11 mouse cellular contexts compared by ENCODE assay signal in the genomic region with DNA sequence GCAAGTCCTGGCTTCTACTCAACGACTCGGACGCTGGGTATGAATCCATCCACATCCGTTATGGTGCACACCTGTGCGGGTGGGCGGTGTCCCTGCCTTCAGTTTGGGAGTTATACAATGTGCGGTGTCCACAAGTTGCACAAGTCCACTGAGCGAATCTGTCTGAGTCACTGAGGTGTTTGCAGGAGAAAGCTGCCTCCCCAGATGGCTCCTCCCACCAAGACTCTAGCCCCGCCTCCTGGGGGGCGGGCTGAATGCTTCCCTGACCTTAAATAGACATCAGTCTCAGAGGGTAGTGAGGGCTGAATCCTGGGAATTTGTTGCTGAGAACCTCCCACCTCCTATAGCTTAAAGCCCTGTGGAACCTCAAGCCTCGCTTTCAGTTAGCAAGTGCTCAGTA. TPM values are rescaled to one million over a fixed set of nuclear protein-coding genes. Genes with fewer than 3 reads are reported as not detected.
DNase-seq lines count a peak whose midpoint lies in the region; ATAC-seq and TF ChIP-seq lines count a peak whose summit lies in the region.
"Had no signal": no experiment of that assay in that cellular context is flagged by ENCODE, and none has a peak within 500 bp of the region (broad histone marks: within the 10 kb centered on the region; RNA-seq: fewer than 3 reads in every experiment).

No protein-coding gene starts in this region.

- peak; percentile 43 to 53 for DNase-seq in lung, adult 18-20 months
- DNase-seq in lung, postnatal 14 days: no peak
- DNase-seq in liver, adult 2 months (ENCODE audit: extremely low read depth, low read depth, low spot score): peak; percentile 76
- peak; percentile 3 for DNase-seq in splenic B cell, adult 2 months (ENCODE audit: low read depth, low spot score)
- DNase-seq in spleen, adult 12 weeks (ENCODE audit: low spot score): no peak
- DNase-seq in heart, postnatal 10 days: no peak
- DNase-seq in left cerebral cortex, postnatal 4 days: no peak
- DNase-seq: spleen, adult 18-20 months had no signal

- peak overlapping the region; percentile 37; the same call in 1 of the 2 replicates for H3K27ac ChIP-seq in intestine, embryonic 15.5 days
- H3K27ac ChIP-seq in liver, adult 2 months (replicated peaks; ENCODE audit: insufficient read depth, low read depth, low read length): peak overlapping the region; percentile 66
- H3K27ac ChIP-seq: embryonic facial prominence, embryonic 13.5 days; hindbrain, embryonic 15.5 days had no signal

- no peak overlapping the region for H3K9ac ChIP-seq in intestine, embryonic 15.5 days
- H3K9ac ChIP-seq in liver, adult 2 months (ENCODE audit: low read depth, low read length): no peak overlapping the region
- H3K9ac ChIP-seq: embryonic facial prominence, embryonic 13.5 days; hindbrain, embryonic 15.5 days had no signal

- H3K27me3 ChIP-seq in intestine, embryonic 15.5 days (replicated peaks): no peaks in the 10 kb centered on the region
- H3K27me3 ChIP-seq in liver, adult 2 months (ENCODE audit: control insufficient read depth, insufficient read depth, low read length): no peaks in the 10 kb centered on the region
- no peaks in the 10 kb centered on the region for H3K27me3 ChIP-seq in splenic B cell, adult 2 months (ENCODE audit: control insufficient read depth, insufficient read depth, low read length, poor library complexity, severe bottlenecking)
- H3K27me3 ChIP-seq: embryonic facial prominence, embryonic 13.5 days; hindbrain, embryonic 15.5 days had no signal

- intact Hi-C loops in heart, postnatal 10 days (cut with DNase I): no loop called here
- intact Hi-C loops in left cerebral cortex, postnatal 4 days (cut with DNase I): no loop called here

- H3K36me3 ChIP-seq in intestine, embryonic 15.5 days: no peaks in the 10 kb centered on the region
- no peaks in the 10 kb centered on the region for H3K36me3 ChIP-seq in liver, adult 2 months (ENCODE audit: control insufficient read depth, insufficient read depth, low read length)
- no peaks in the 10 kb centered on the region for H3K36me3 ChIP-seq in splenic B cell, adult 2 months (ENCODE audit: control insufficient read depth, insufficient read depth, low read length, poor library complexity, severe bottlenecking)
- H3K36me3 ChIP-seq: embryonic facial prominence, embryonic 13.5 days; hindbrain, embryonic 15.5 days had no signal

- no peak overlapping the region for H3K4me3 ChIP-seq in intestine, embryonic 15.5 days (replicated peaks)
- peak overlapping the region; percentile 37 for H3K4me3 ChIP-seq in liver, adult 2 months (ENCODE audit: insufficient read depth, low read depth, low read length)
- H3K4me3 ChIP-seq: embryonic facial prominence, embryonic 13.5 days; hindbrain, embryonic 15.5 days had no signal

- no peaks in the 10 kb centered on the region for H3K9me3 ChIP-seq in intestine, embryonic 15.5 days
- H3K9me3 ChIP-seq: embryonic facial prominence, embryonic 13.5 days; hindbrain, embryonic 15.5 days had no signal

- TF ChIP-seq POLR2A in liver, adult 2 months (IDR thresholded peaks at IDR 0.05; ENCODE audit: extremely low read depth, insufficient read depth, low read length): no peak

- peak overlapping the region; percentile 34; the same call in 1 of the 2 replicates for H3K4me2 ChIP-seq in intestine, embryonic 15.5 days (replicated peaks)
- H3K4me2 ChIP-seq: embryonic facial prominence, embryonic 13.5 days; hindbrain, embryonic 15.5 days had no signal

- TF ChIP-seq CTCF in liver, adult 2 months (IDR thresholded peaks at IDR 0.05; ENCODE audit: low read depth, low read length): no peak

- WGBS in intestine, embryonic 15.5 days: 85% methylated on average over 11 of the region's 11 CpGs
- WGBS in liver, adult 2 months: 45% methylated on average over 11 of the region's 11 CpGs

- peaks cover 8% of the 10 kb centered on the region for H3K4me1 ChIP-seq in intestine, embryonic 15.5 days (replicated peaks)
- peaks cover 12% of the 10 kb centered on the region for H3K4me1 ChIP-seq in liver, adult 2 months (ENCODE audit: control insufficient read depth, insufficient read depth, low read length)
- H3K4me1 ChIP-seq: embryonic facial prominence, embryonic 13.5 days; hindbrain, embryonic 15.5 days had no signal

- peak; percentile 79 for ATAC-seq in intestine, embryonic 15.5 days

- no peaks in the 10 kb centered on the region for H3K79me2 ChIP-seq in liver, adult 2 months (ENCODE audit: control insufficient read depth, insufficient read depth, low read length)

RNA-seq across cellular contexts. Expression of a gene that starts 35.6 kb away (rescaled TPM):
- 474 and 475 TPM in 2 replicates for polyA plus RNA-seq in intestine, embryonic 15.5 days (2015; fragmentation: Nextera tagmentation; extraction: Ambion mirVana)
- 278 and 319 TPM in 2 replicates for total RNA-seq in liver, adult 2 months (2014; rRNA removed)
- 34.3 and 41.4 TPM in 2 replicates for polyA plus RNA-seq in liver, adult 2 months (2012; rRNA removed)
- total RNA-seq in heart, postnatal 10 days (2021): 100 to 1,000 TPM; 624 to 701 TPM
- 100 to 1,000 TPM; 697 to 735 TPM for total RNA-seq in left cerebral cortex, postnatal 4 days (2021)

Comparison
In these comparisons a context has a peak if more than half of its experiments do, and no peak if none do; other contexts are left out.
1. DNase-seq: peak in lung, adult 18-20 months (2 of 2), liver, adult 2 months (single experiment) and splenic B cell, adult 2 months (single experiment); none in lung, postnatal 14 days (single experiment), spleen, adult 12 weeks (single experiment), heart, postnatal 10 days (0 of 2) and left cerebral cortex, postnatal 4 days (single experiment).